Mouse (Mus musculus) embryonic facial prominence, embryonic 14.5 days (tissue): ENCODE measurements around the gene Kctd4. TPM values are rescaled to one million over a fixed set of nuclear protein-coding genes. Genes with fewer than 3 reads are reported as not detected.
"Not testable (repeated sequence)": the region's sequence is repeated elsewhere in the genome, so short reads cannot be mapped to it uniquely, and the experiment has no call there.

Experiments used
- ATAC-seq: fragments of 200-750 bp; cut with Nextera tagmentation; 2 replicates; pipeline ENCODE4 v1.8.0; 2017; ENCODE audit warnings: low read depth, moderate number of reproducible peaks, moderate TSS enrichment
- DNase-seq: peaks from one replicate; pipeline ENCODE4 v3.0.0-alpha.2; 2015; ENCODE audit warnings: low spot score
- H3K27ac ChIP-seq: fragments of 300-500 bp; sonication (generic); replicated peaks from 2 replicates; pipeline ENCODE4 v1.5.1; 2014; ENCODE audit warnings: low read depth, mild to moderate bottlenecking, low read length, moderate library complexity
- H3K27me3 ChIP-seq: fragments of 300-500 bp; sonication (generic); replicated peaks from 2 replicates; pipeline ENCODE4 v1.6.1; 2014; ENCODE audit warnings: low read length; ENCODE audit not compliant: control insufficient read depth, insufficient read depth
- H3K36me3 ChIP-seq: fragments of 300-500 bp; sonication (generic); 2 replicates; pipeline ENCODE4 v1.6.1; 2014; ENCODE audit warnings: low read length, mixed read lengths; ENCODE audit not compliant: control insufficient read depth, insufficient read depth
- H3K4me1 ChIP-seq: fragments of 300-500 bp; sonication (generic); 2 replicates; pipeline ENCODE4 v1.6.1; 2014; ENCODE audit warnings: antibody characterized with exemption, low read length; ENCODE audit not compliant: control insufficient read depth, insufficient read depth
- H3K4me2 ChIP-seq: fragments of 300-500 bp; sonication (generic); 2 replicates; pipeline ENCODE4 v1.6.1; 2014; ENCODE audit warnings: low read depth, mild to moderate bottlenecking, low read length, moderate library complexity, mixed read lengths
- H3K4me3 ChIP-seq: fragments of 300-500 bp; sonication (generic); 2 replicates; pipeline ENCODE4 v1.5.1; 2014; ENCODE audit warnings: low read depth, mild to moderate bottlenecking, low read length
- H3K9ac ChIP-seq: fragments of 300-500 bp; sonication (generic); 2 replicates; pipeline ENCODE4 v1.6.1; 2014; ENCODE audit warnings: low read depth, mild to moderate bottlenecking, low read length, moderate library complexity, mixed read lengths
- H3K9me3 ChIP-seq: fragments of 300-500 bp; sonication (generic); 2 replicates; pipeline ENCODE4 v1.6.1; 2016; ENCODE audit warnings: low read length; ENCODE audit not compliant: control insufficient read depth
- WGBS: fragments of 180-500 bp; shearing (Covaris S2); extraction: QIAGEN DNeasy Blood & Tissue Kit; methylation state at CpG from one replicate; pipeline ENCODE4 v1.1.7; 2014; 5-methylcytosine and 5-hydroxymethylcytosine counted together
- polyA plus RNA-seq: library from polyadenylated mRNA; unstranded; fragments of >200 nt; fragmentation: Nextera tagmentation; extraction: Ambion mirVana; gene quantifications from 2 replicates; pipeline ENCODE4 v1.2.1, GENCODE M21; 2014

The Kctd4 gene
- polyA plus RNA-seq: 0.82 and 1.9 TPM in 2 replicates

- Histone ChIP-seq H3K27ac (no peak within 1 kb of the TSS), H3K27me3 (no peaks in the 10 kb centered on the region), H3K9me3 (no peaks in the 10 kb centered on the region), H3K4me1 (no peaks in the 10 kb centered on the region), H3K4me3 (no peak within 1 kb of the TSS), H3K4me2 (no peak within 1 kb of the TSS), H3K36me3 (no peaks in the 10 kb centered on the region), H3K9ac (no peak within 1 kb of the TSS)
- DNase-seq: no peak
- 82% methylated on average over 7 of the region's 7 CpGs for WGBS
- ATAC-seq: no peak
Measured at GRCm38 (mm10) chr14:75954766-75955165, at the start of gene Kctd4. Gene Kctd4, plus strand, starts transcription at chr14:75955009.

- ATAC-seq (no peak), DNase-seq (no peak)
- 94% methylated on average over 8 of the region's 8 CpGs for WGBS
- H3K36me3 ChIP-seq: peaks cover 19% of the 10 kb centered on the region
- no peak overlapping the region for H3K9ac ChIP-seq
- 0 out of 2 replicates have a peak, but pooled peaks cover 4% of the 10 kb centered on the region for H3K4me1 ChIP-seq
- no peak overlapping the region for H3K4me3 ChIP-seq
- H3K27ac ChIP-seq: no peak overlapping the region
- H3K4me2 ChIP-seq: no peak overlapping the region
- H3K27me3 ChIP-seq: no peaks in the 10 kb centered on the region
- H3K9me3 ChIP-seq: no peaks in the 10 kb centered on the region
Measured at GRCm38 (mm10) chr14:75906931-75907330, 47.9 kb upstream of the Kctd4 start.

GRCm38 (mm10) chr14:75911968-75912367 lies 42.8 kb upstream of the Kctd4 start:
- H3K4me3 ChIP-seq: no peak overlapping the region
- H3K27me3 ChIP-seq: no peaks in the 10 kb centered on the region
- H3K9ac ChIP-seq: no peak overlapping the region
- H3K36me3 ChIP-seq: no peaks in the 10 kb centered on the region; the same call in 1 of the 2 replicates
- no peak overlapping the region for H3K27ac ChIP-seq
- ATAC-seq: no peak
- 85% methylated on average over 6 of the region's 6 CpGs for WGBS
- no peak for DNase-seq
- H3K9me3 ChIP-seq: no peaks in the 10 kb centered on the region
- H3K4me1 ChIP-seq: no peaks in the 10 kb centered on the region
- no peak overlapping the region for H3K4me2 ChIP-seq

- no peak overlapping the region for H3K4me3 ChIP-seq
- no peaks in the 10 kb centered on the region for H3K9me3 ChIP-seq
- no peaks in the 10 kb centered on the region for H3K4me1 ChIP-seq
- ATAC-seq (no peak), DNase-seq (no peak)
- no peak overlapping the region for H3K27ac ChIP-seq
- no peak overlapping the region for H3K4me2 ChIP-seq
- H3K9ac ChIP-seq: no peak overlapping the region
- H3K27me3 ChIP-seq: no peaks in the 10 kb centered on the region
- no peaks in the 10 kb centered on the region; the same call in 1 of the 2 replicates for H3K36me3 ChIP-seq
- WGBS: 95% methylated on average over 2 of the region's 2 CpGs
Measured at GRCm38 (mm10) chr14:75912665-75913064, 42.1 kb upstream of the Kctd4 start.

- Histone ChIP-seq H3K4me1 (no peaks in the 10 kb centered on the region), H3K27ac (no peak overlapping the region), H3K4me2 (no peak overlapping the region), H3K9ac (no peak overlapping the region), H3K4me3 (no peak overlapping the region), H3K9me3 (no peaks in the 10 kb centered on the region), H3K27me3 (no peaks in the 10 kb centered on the region), H3K36me3 (no peaks in the 10 kb centered on the region)
- no peak for DNase-seq
- WGBS: 82% methylated on average over 1 of the region's 1 CpGs
- ATAC-seq: no peak
Measured at GRCm38 (mm10) chr14:75923314-75924052, 31.3 kb upstream of the Kctd4 start.

GRCm38 (mm10) chr14:75929713-75930112 lies 25.1 kb upstream of the Kctd4 start:
- not testable (repeated sequence) for H3K4me3 ChIP-seq, H3K4me2 ChIP-seq, H3K36me3 ChIP-seq, DNase-seq, H3K4me1 ChIP-seq, H3K9ac ChIP-seq, H3K9me3 ChIP-seq, ATAC-seq, H3K27ac ChIP-seq, H3K27me3 ChIP-seq
- 89% methylated on average over 8 of the region's 8 CpGs for WGBS

GRCm38 (mm10) chr14:75931266-75931665 lies 23.5 kb upstream of the Kctd4 start:
- ATAC-seq: no peak
- Histone ChIP-seq H3K9me3 (no peaks in the 10 kb centered on the region), H3K36me3 (no peaks in the 10 kb centered on the region), H3K27ac (no peak overlapping the region), H3K4me2 (no peak overlapping the region), H3K9ac (no peak overlapping the region), H3K27me3 (no peaks in the 10 kb centered on the region), H3K4me1 (no peaks in the 10 kb centered on the region), H3K4me3 (no peak overlapping the region)
- no peak for DNase-seq
- WGBS: 96% methylated on average over 23 of the region's 23 CpGs

- H3K9ac ChIP-seq: no peak overlapping the region
- 88% methylated on average over 2 of the region's 2 CpGs for WGBS
- H3K27me3 ChIP-seq: no peaks in the 10 kb centered on the region
Measured at GRCm38 (mm10) chr14:75934359-75934758, 20.4 kb upstream of the Kctd4 start.

GRCm38 (mm10) chr14:75937714-75938113 lies 17.1 kb upstream of the Kctd4 start:
- Histone ChIP-seq H3K4me2 (no peak overlapping the region), H3K9me3 (no peaks in the 10 kb centered on the region), H3K9ac (no peak overlapping the region), H3K4me1 (no peaks in the 10 kb centered on the region), H3K27ac (no peak overlapping the region), H3K36me3 (no peaks in the 10 kb centered on the region), H3K4me3 (no peak overlapping the region), H3K27me3 (no peaks in the 10 kb centered on the region)
- DNase-seq: no peak
- no peak for ATAC-seq
- 79% methylated on average over 1 of the region's 1 CpGs for WGBS

More at GRCm38 (mm10) chr14:75934359-75934758, 20.4 kb upstream of the Kctd4 start:
- Histone ChIP-seq H3K36me3 (no peaks in the 10 kb centered on the region), H3K27ac (no peak overlapping the region), H3K4me3 (no peak overlapping the region), H3K9me3 (no peaks in the 10 kb centered on the region), H3K4me1 (no peaks in the 10 kb centered on the region), H3K4me2 (no peak overlapping the region)
- no peak for ATAC-seq
- DNase-seq: no peak
